Mouse (Mus musculus): ENCODE measurements around the gene Cpe. TPM values are rescaled to one million over a fixed set of nuclear protein-coding genes. Genes with fewer than 3 reads are reported as not detected.

Gene Cpe
- polyA plus RNA-seq, 1 experiment from 2014 or later: 470 TPM

DNA sequence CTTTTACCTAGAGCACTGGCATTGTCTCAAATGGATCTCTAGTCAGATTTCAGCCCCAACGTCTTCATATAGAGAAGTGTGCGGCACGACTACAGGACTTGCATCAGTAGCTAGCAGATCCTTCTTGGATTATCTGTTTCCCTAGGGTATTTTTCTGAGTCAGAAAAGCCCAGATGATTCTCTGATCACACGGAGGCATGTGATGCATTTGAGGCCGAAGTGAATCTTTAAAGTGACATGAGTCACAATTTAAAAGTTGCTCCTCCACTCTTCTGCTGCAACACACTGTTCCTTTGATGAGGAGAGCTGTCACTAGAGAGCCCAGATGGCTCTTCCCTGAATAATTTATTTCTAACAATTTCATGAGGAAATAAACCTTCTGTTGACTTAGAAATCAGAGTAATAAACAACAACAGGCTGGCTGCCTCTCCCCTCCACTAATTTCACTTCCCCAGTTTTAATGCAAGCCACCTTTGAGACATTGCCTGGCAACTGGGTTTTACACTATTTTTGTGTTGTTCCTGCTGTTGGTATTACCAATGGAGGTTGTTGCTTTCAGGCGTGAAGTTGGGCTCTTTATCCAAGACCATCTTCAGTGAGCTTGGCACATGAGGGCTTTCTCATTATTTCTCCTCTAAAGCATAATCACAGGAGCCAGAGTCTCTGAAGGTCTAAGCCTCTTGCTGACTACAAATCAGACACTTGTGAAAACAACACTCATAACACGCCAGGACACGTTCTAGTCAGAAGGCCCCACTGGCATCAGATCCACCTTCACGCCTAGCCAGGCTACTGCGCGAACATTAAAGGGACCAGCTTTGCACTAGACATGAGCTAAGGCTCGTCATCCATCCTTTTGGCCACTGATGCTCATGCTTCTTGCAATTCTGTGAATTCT, 48.5 kb downstream of the Cpe start:
- Histone ChIP-seq H3K9ac (replicated peaks; ENCODE audit: low read depth, low read length) (no peak overlapping the region), H3K27me3 (replicated peaks; ENCODE audit: control insufficient read depth, insufficient read depth, low read length) (no peaks in the 10 kb centered on the region), H3K4me2 (ENCODE audit: low read length) (no peak overlapping the region), H3K4me1 (replicated peaks; ENCODE audit: control insufficient read depth, insufficient read depth, low read length) (peaks cover 16% of the 10 kb centered on the region), H3K36me3 (ENCODE audit: control insufficient read depth, insufficient read depth) (no peaks in the 10 kb centered on the region), H3K27ac (ENCODE audit: low read length) (no peak overlapping the region), H3K9me3 (ENCODE audit: control insufficient read depth, low read length) (no peaks in the 10 kb centered on the region), H3K4me3 (replicated peaks; ENCODE audit: low read length) (no peak overlapping the region)
- peak; percentile 60 for ATAC-seq
- 61% methylated on average over 12 of the region's 12 CpGs for WGBS

DNA sequence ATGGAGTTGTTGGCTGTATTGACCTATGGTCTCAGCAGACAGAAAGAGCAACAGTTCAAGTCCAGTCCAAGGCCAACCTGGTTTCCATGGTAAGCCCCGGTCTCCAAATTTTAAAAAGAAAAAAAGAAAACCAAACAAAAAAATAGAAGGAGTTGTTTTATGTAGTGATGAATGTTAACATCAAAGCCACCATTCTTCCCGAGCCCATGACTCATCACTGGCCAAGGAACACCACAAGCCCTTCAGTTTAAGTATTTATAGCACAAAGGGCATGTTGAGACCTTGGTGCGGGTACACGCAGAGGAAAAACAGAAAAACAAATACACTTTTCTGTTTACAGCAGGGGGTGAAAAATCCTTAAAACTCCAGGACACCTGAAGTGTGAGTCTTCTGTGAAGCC, 49.5 kb downstream of the Cpe start:
- no peak for ATAC-seq
- no peaks in the 10 kb centered on the region for H3K27me3 ChIP-seq (replicated peaks; ENCODE audit: control insufficient read depth, insufficient read depth, low read length)
- 77% methylated on average over 4 of the region's 4 CpGs for WGBS
- no peak overlapping the region for H3K4me2 ChIP-seq (ENCODE audit: low read length)
- H3K9me3 ChIP-seq (ENCODE audit: control insufficient read depth, low read length): no peaks in the 10 kb centered on the region
- no peak overlapping the region for H3K27ac ChIP-seq (ENCODE audit: low read length)
- H3K9ac ChIP-seq (replicated peaks; ENCODE audit: low read depth, low read length): no peak overlapping the region
- peaks cover 16% of the 10 kb centered on the region for H3K4me1 ChIP-seq (replicated peaks; ENCODE audit: control insufficient read depth, insufficient read depth, low read length)
- no peak overlapping the region for H3K4me3 ChIP-seq (replicated peaks; ENCODE audit: low read length)
- H3K36me3 ChIP-seq (ENCODE audit: control insufficient read depth, insufficient read depth): no peaks in the 10 kb centered on the region

DNA sequence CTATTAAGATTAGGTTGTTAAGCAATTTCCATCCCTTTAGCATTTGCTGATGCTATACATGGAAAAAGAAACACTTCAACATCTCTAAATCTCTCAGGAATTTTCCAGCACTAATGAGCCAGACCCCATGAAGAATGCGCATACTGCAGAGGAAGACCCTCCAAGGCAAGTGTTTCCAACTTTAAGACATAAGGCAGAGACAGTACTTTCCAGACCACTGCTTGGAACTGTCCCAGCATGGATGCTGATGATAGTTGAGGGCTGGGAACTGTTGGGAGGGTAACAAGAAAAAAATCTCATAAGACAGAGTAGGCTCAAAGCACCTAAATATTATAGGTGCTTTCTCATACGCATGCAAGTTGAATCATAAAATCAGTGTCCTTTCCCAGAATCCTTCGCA, 50.1 kb downstream of the Cpe start:
- no peaks in the 10 kb centered on the region for H3K9me3 ChIP-seq (ENCODE audit: control insufficient read depth, low read length)
- no peaks in the 10 kb centered on the region for H3K27me3 ChIP-seq (replicated peaks; ENCODE audit: control insufficient read depth, insufficient read depth, low read length)
- H3K4me2 ChIP-seq (ENCODE audit: low read length): no peak overlapping the region
- H3K9ac ChIP-seq (replicated peaks; ENCODE audit: low read depth, low read length): no peak overlapping the region
- no peak for ATAC-seq
- no peak overlapping the region for H3K4me3 ChIP-seq (replicated peaks; ENCODE audit: low read length)
- no peaks in the 10 kb centered on the region for H3K36me3 ChIP-seq (ENCODE audit: control insufficient read depth, insufficient read depth)
- WGBS: 91% methylated on average over 3 of the region's 3 CpGs
- no peak overlapping the region for H3K27ac ChIP-seq (ENCODE audit: low read length)
- peaks cover 16% of the 10 kb centered on the region for H3K4me1 ChIP-seq (replicated peaks; ENCODE audit: control insufficient read depth, insufficient read depth, low read length)

DNA sequence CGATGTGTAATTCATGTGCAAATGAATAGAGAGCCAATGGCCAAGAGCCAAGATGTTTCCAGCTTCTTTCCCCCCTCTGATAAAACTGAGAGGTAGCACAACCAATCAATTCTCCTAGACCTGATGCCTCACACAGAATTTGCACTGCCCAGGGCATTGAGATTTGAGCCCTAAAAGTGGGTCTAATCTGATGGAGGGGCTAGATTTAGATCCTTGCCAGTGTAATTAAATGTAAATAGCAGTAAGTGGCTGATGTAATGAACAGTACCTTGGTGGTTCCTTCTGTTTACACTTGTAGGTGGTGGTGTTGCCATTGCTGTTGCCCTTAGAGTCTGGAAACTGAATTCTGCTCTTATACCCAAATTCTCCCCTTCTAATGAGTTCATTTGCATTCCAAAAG, 52.3 kb downstream of the Cpe start:
- WGBS: 11% methylated on average over 1 of the region's 1 CpGs
- Histone ChIP-seq H3K4me2 (ENCODE audit: low read length) (no peak overlapping the region), H3K27ac (ENCODE audit: low read length) (no peak overlapping the region), H3K9me3 (ENCODE audit: control insufficient read depth, low read length) (no peaks in the 10 kb centered on the region), H3K27me3 (replicated peaks; ENCODE audit: control insufficient read depth, insufficient read depth, low read length) (no peaks in the 10 kb centered on the region), H3K4me1 (replicated peaks; ENCODE audit: control insufficient read depth, insufficient read depth, low read length) (peaks cover 16% of the 10 kb centered on the region), H3K4me3 (replicated peaks; ENCODE audit: low read length) (no peak overlapping the region), H3K9ac (replicated peaks; ENCODE audit: low read depth, low read length) (no peak overlapping the region), H3K36me3 (ENCODE audit: control insufficient read depth, insufficient read depth) (no peaks in the 10 kb centered on the region)
- ATAC-seq: peak; percentile 26; the same call in 1 of the 2 replicates

DNA sequence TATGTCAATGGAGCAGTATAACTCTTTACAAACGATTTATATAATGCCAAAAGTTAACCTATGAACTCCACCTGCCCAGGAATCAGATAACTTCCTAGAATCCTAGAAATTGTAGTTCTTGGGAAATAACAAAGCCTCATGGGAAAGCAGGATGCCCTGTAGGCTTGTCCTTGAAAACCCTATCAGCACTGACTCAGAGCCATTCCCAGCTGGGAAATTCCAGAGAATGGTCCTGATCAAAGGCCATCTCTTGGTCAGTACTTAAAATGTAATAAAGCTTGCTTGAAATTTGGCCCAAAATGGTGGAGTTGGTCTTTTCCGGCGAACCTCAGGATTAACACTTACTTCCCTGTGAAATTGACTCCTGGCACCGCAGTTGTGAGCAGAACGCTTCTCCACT, 53.2 kb downstream of the Cpe start:
- Histone ChIP-seq H3K27me3 (replicated peaks; ENCODE audit: control insufficient read depth, insufficient read depth, low read length) (no peaks in the 10 kb centered on the region), H3K27ac (ENCODE audit: low read length) (no peak overlapping the region), H3K4me1 (replicated peaks; ENCODE audit: control insufficient read depth, insufficient read depth, low read length) (peaks cover 16% of the 10 kb centered on the region), H3K9me3 (ENCODE audit: control insufficient read depth, low read length) (no peaks in the 10 kb centered on the region), H3K4me3 (replicated peaks; ENCODE audit: low read length) (no peak overlapping the region), H3K36me3 (ENCODE audit: control insufficient read depth, insufficient read depth) (no peaks in the 10 kb centered on the region), H3K9ac (replicated peaks; ENCODE audit: low read depth, low read length) (no peak overlapping the region), H3K4me2 (ENCODE audit: low read length) (no peak overlapping the region)
- 69% methylated on average over 5 of the region's 5 CpGs for WGBS
- no peak for ATAC-seq

DNA sequence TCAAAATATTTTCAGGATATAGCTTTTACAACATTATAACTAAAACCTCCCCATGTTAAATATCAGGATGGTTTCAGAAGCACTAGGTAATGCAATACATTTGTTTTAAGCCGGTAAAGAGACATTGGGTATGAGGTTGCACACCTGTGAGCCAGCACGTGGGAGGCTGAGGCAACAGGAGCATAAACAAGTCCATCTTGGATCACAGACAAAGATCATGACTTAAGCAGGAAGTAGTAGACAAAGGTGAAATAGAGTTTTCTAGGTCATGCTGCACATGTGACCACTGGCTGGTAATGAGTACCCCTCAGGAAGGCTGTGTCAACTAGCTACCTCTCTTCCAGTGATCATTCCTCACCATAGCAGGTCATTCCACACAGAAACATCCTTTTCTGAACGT, 58.0 kb downstream of the Cpe start:
- Histone ChIP-seq H3K27me3 (replicated peaks; ENCODE audit: control insufficient read depth, insufficient read depth, low read length) (no peaks in the 10 kb centered on the region), H3K4me3 (replicated peaks; ENCODE audit: low read length) (no peak overlapping the region), H3K4me2 (ENCODE audit: low read length) (no peak overlapping the region), H3K36me3 (ENCODE audit: control insufficient read depth, insufficient read depth) (no peaks in the 10 kb centered on the region), H3K4me1 (replicated peaks; ENCODE audit: control insufficient read depth, insufficient read depth, low read length) (no peaks in the 10 kb centered on the region), H3K9ac (replicated peaks; ENCODE audit: low read depth, low read length) (no peak overlapping the region), H3K27ac (ENCODE audit: low read length) (no peak overlapping the region), H3K9me3 (ENCODE audit: control insufficient read depth, low read length) (no peaks in the 10 kb centered on the region)
- ATAC-seq: no peak
- 96% methylated on average over 3 of the region's 3 CpGs for WGBS

DNA sequence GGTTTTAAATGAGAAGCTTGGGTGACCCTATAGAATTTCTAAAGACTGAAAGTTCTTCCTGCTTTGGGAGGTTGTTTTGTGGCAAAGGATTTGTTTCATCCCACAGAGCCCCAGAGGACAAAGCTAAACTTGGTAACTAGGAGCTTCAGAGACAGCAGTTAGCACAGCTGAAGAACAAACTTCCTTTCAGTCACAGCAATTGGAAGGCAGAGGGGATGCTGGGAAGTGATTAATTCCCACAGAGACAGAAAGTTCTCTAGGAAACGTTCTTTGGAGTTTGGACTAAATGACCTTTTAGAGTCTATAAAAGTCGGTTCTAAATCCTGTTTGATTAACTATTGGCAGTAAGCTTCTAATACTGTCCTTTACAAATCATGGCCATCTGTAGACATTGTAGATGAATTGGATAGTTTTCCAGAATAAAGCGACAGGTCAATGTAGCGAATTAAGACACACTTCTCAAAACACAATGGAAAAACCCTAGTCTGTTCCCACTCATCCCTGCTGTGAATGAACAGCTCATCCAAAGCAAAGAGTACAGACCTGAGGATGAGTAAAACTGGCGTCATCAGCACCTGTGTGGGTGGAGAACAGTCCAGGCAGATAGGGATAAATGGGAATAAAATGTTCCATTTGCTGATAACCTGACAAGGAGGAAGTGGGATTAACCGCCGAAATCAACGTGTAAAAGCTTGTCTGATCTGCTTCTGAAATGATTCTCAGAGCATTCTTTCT, 58.6 kb downstream of the Cpe start:
- no peak for ATAC-seq
- no peak overlapping the region for H3K4me3 ChIP-seq (replicated peaks; ENCODE audit: low read length)
- H3K4me2 ChIP-seq (ENCODE audit: low read length): no peak overlapping the region
- H3K4me1 ChIP-seq (replicated peaks; ENCODE audit: control insufficient read depth, insufficient read depth, low read length): no peaks in the 10 kb centered on the region
- WGBS: 69% methylated on average over 8 of the region's 8 CpGs
- no peaks in the 10 kb centered on the region for H3K27me3 ChIP-seq (replicated peaks; ENCODE audit: control insufficient read depth, insufficient read depth, low read length)
- H3K9me3 ChIP-seq (ENCODE audit: control insufficient read depth, low read length): no peaks in the 10 kb centered on the region
- no peaks in the 10 kb centered on the region for H3K36me3 ChIP-seq (ENCODE audit: control insufficient read depth, insufficient read depth)
- no peak overlapping the region for H3K27ac ChIP-seq (ENCODE audit: low read length)
- H3K9ac ChIP-seq (replicated peaks; ENCODE audit: low read depth, low read length): no peak overlapping the region

DNA sequence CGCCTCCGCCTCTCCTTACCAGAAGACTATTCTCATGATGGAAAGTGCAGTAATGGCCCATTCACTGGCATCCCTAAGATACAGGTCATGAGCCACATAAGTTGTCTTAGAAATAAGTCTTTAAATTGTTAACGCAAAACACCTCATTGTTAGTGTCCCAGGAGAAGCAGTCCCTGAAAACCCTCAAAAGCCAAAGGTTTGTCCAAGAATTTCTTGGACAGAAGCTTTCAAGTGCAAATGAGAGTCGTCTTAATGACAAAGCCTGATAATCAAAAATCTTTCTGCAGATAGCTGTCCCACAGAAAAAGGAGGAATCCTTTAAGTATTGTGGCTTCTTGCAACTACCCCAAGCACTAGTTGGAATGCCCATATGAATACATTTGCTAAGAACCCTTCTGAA, 60.7 kb downstream of the Cpe start:
- H3K9me3 ChIP-seq (ENCODE audit: control insufficient read depth, low read length): no peaks in the 10 kb centered on the region
- no peak overlapping the region for H3K9ac ChIP-seq (replicated peaks; ENCODE audit: low read depth, low read length)
- 86% methylated on average over 4 of the region's 4 CpGs for WGBS
- H3K4me1 ChIP-seq (replicated peaks; ENCODE audit: control insufficient read depth, insufficient read depth, low read length): 0 out of 2 replicates have a peak, but pooled peaks cover 2% of the 10 kb centered on the region
- H3K27ac ChIP-seq (ENCODE audit: low read length): no peak overlapping the region
- no peak overlapping the region for H3K4me3 ChIP-seq (replicated peaks; ENCODE audit: low read length)
- H3K4me2 ChIP-seq (ENCODE audit: low read length): no peak overlapping the region
- H3K36me3 ChIP-seq (ENCODE audit: control insufficient read depth, insufficient read depth): no peaks in the 10 kb centered on the region
- no peaks in the 10 kb centered on the region for H3K27me3 ChIP-seq (replicated peaks; ENCODE audit: control insufficient read depth, insufficient read depth, low read length)
- no peak for ATAC-seq

DNA sequence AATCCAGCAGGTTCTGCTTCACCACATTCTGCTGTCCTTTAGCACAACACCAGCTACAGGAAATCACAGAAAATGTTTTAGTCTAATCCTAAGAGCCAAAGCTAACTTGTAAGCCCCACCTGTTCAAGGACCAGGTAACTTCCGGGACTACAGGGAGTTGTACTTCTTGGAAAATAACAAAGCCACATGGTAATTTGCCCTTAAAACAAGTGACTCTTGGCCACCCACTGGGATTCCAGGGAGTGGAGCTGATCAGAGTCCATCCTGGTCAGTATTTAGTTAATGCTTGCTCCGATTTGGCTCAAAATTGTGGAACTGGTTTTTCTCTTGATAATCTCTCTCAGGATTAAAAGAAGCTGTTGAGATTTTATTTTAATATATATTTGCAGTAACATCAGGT, 61.1 kb downstream of the Cpe start:
- Histone ChIP-seq H3K9ac (replicated peaks; ENCODE audit: low read depth, low read length) (no peak overlapping the region), H3K27ac (ENCODE audit: low read length) (no peak overlapping the region), H3K4me1 (replicated peaks; ENCODE audit: control insufficient read depth, insufficient read depth, low read length) (0 out of 2 replicates have a peak, but pooled peaks cover 2% of the 10 kb centered on the region), H3K4me2 (ENCODE audit: low read length) (no peak overlapping the region), H3K4me3 (replicated peaks; ENCODE audit: low read length) (no peak overlapping the region), H3K36me3 (ENCODE audit: control insufficient read depth, insufficient read depth) (no peaks in the 10 kb centered on the region), H3K9me3 (ENCODE audit: control insufficient read depth, low read length) (no peaks in the 10 kb centered on the region), H3K27me3 (replicated peaks; ENCODE audit: control insufficient read depth, insufficient read depth, low read length) (no peaks in the 10 kb centered on the region)
- 72% methylated on average over 2 of the region's 2 CpGs for WGBS
- no peak for ATAC-seq

Measured in forebrain, embryonic 16.5 days (tissue).